Mouse (Mus musculus) cerebellum, adult 2 months (tissue): ENCODE results near the gene Metrnl. TPM values are rescaled to one million over a fixed set of nuclear protein-coding genes. Genes with fewer than 3 reads are reported as not detected.

ENCODE experiments used
- DNase-seq, 2 experiments: peaks; one replicate each; pipeline ENCODE4 v3.0.0; 2021
- H3K27ac ChIP-seq: fragments of 200-500 bp; 2 replicates; pipeline ENCODE4 v1.5.1; 2012; ENCODE audit warnings: low read length, control low read depth, inconsistent platforms; ENCODE audit not compliant: insufficient read depth
- H3K27me3 ChIP-seq: fragments of 200-500 bp; 2 replicates; pipeline ENCODE4 v1.6.1; 2012; ENCODE audit warnings: inconsistent platforms, mild to moderate bottlenecking, low read length, moderate library complexity; ENCODE audit not compliant: control insufficient read depth, insufficient read depth
- H3K4me1 ChIP-seq: fragments of 200-500 bp; 2 replicates; pipeline ENCODE4 v1.6.1; 2011; ENCODE audit warnings: low read length; ENCODE audit not compliant: control insufficient read depth, insufficient read depth
- H3K4me3 ChIP-seq: fragments of 200-500 bp; replicated peaks from 2 replicates; pipeline ENCODE3; 2011; ENCODE audit warnings: mild to moderate bottlenecking, low read depth, low read length, control low read depth; ENCODE audit not compliant: insufficient read depth
- CTCF ChIP-seq: fragments of 200-500 bp; IDR thresholded peaks from 2 replicates; pipeline ENCODE4 v1.5.1; 2011; ENCODE audit warnings: low read depth, mild to moderate bottlenecking, control low read depth, low read length, moderate library complexity, borderline replicate concordance; ENCODE audit not compliant: insufficient read depth
- POLR2A ChIP-seq: fragments of 200-500 bp; IDR thresholded peaks from 2 replicates; pipeline ENCODE4 v1.6.1; 2011; ENCODE audit warnings: low read length, control low read depth, borderline replicate concordance; ENCODE audit not compliant: insufficient read depth
- WGBS: fragments of 180-500 bp; shearing (Covaris S2); methylation state at CpG from one replicate; pipeline ENCODE4 v1.1.7; 2018; 5-methylcytosine and 5-hydroxymethylcytosine counted together
- polyA plus RNA-seq: library from polyadenylated mRNA; depleted of rRNA; stranded (reverse); fragments of >200 nt; gene quantifications from 2 replicates; pipeline ENCODE4 v1.2.3, GENCODE M21; 2012

Gene Metrnl
- polyA plus RNA-seq, 1 experiment = 13.2 TPM

- DNase-seq = no peak
- 72% methylated on average over 5 of the region's 5 CpGs for WGBS
- H3K27me3 ChIP-seq = no peaks in the 10 kb centered on the region
These were observed 14.7 kb upstream of the Metrnl start for GRCm38 (mm10) chr11:121686674-121687073.

DNA sequence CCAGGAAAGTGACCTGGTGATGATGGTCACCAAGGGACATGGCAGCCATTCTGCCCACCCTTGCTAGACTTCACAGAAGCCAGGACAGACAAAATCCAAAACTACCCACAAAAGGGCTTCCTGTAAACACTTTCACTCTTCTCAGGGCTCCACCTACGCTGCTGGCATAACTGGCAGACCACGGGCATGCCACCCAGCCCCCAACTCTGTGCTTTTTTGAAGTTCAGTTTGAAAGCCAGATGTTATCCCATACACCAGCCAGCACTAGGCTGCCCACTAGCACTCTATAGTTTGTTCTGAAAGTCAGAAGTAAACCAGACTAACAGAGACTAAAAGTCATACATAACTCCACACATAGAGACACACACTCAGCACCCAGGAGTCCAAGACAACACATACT is 13.3 kb upstream of the Metrnl start:
- DNase-seq = no peak
- H3K27ac ChIP-seq = no peak overlapping the region
- 84% methylated on average over 2 of the region's 2 CpGs for WGBS
- H3K4me1 ChIP-seq = no peaks in the 10 kb centered on the region
- no peaks in the 10 kb centered on the region for H3K27me3 ChIP-seq
- no peak for TF ChIP-seq CTCF
- TF ChIP-seq POLR2A = no peak
- no peak overlapping the region for H3K4me3 ChIP-seq

More at GRCm38 (mm10) chr11:121686674-121687073, 14.7 kb upstream of the Metrnl start:
- Histone ChIP-seq H3K4me3 (no peak overlapping the region), H3K27ac (no peak overlapping the region), H3K4me1 (no peaks in the 10 kb centered on the region)
- no peak for TF ChIP-seq CTCF
- no peak for TF ChIP-seq POLR2A

DNA sequence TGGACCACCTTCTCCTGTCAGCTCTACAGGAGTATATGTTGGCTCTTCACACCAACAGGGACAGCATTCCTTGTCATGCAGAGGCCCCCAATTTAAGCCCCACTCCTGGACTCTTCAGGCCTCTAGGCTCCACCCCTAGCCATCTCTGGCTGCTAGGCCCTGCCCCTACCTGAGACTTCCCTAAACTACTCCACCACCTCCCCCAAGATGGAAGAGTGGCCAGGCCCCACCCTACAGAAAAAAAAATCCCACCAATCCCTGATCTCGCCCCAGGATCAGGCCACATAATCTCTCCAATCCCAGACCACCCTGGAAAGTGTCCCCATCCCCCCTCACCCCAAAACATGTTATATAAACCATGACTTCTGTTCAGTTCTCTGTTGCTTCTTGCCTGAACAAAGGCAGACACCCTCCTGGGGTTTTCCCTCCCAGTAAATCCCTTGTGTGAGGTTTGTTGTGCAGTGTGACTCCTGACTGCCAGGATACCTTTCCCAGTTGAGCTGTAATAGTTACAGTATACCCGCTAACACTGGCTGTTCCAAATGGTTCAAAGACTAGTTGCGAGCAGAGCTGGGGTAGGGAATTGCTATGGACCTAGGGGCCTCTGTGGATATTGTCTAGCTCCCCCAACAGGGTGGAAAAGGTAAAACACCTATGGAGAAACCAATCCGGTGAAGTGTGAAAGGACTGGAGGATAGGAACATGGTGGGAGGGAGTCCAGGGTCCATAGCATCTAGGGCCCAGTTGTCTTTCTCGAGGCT is 5.9 kb upstream of the Metrnl start:
- TF ChIP-seq CTCF (no peak), POLR2A (no peak)
- Histone ChIP-seq H3K4me3 (no peak overlapping the region), H3K4me1 (no peaks in the 10 kb centered on the region), H3K27ac (no peak overlapping the region), H3K27me3 (no peaks in the 10 kb centered on the region)
- DNase-seq = no peak
- WGBS = 93% methylated on average over 5 of the region's 5 CpGs

GRCm38 (mm10) chr11:121697271-121697670 is 4.1 kb upstream of the Metrnl start:
- TF ChIP-seq POLR2A = no peak
- TF ChIP-seq CTCF = no peak
- no peak overlapping the region for H3K4me3 ChIP-seq
- H3K27ac ChIP-seq = no peak overlapping the region
- H3K27me3 ChIP-seq = no peaks in the 10 kb centered on the region
- WGBS = 89% methylated on average over 4 of the region's 4 CpGs
- no peak for DNase-seq
- H3K4me1 ChIP-seq = no peaks in the 10 kb centered on the region

- H3K4me1 ChIP-seq = no peaks in the 10 kb centered on the region
- no peak overlapping the region for H3K4me3 ChIP-seq
- TF ChIP-seq CTCF (no peak), POLR2A (no peak)
- no peak for DNase-seq
- no peaks in the 10 kb centered on the region for H3K27me3 ChIP-seq
- H3K27ac ChIP-seq = no peak overlapping the region
- WGBS = 88% methylated on average over 5 of the region's 5 CpGs
These were observed 2.9 kb upstream of the Metrnl start for GRCm38 (mm10) chr11:121698381-121698955.

GRCm38 (mm10) chr11:121702111-121702894 is 959 bp downstream of the Metrnl start:
- DNase-seq = peak; percentile 82
- under 1% methylated on average over 67 of the region's 69 CpGs for WGBS
- H3K4me1 ChIP-seq = no peaks in the 10 kb centered on the region
- TF ChIP-seq POLR2A (no peak), CTCF (no peak)
- H3K27me3 ChIP-seq = no peaks in the 10 kb centered on the region
- peak overlapping the region; percentile 56 for H3K4me3 ChIP-seq
- H3K27ac ChIP-seq = no peak overlapping the region

GRCm38 (mm10) chr11:121702895-121703618 is 1.7 kb downstream of the Metrnl start:
- Histone ChIP-seq H3K27me3 (no peaks in the 10 kb centered on the region), H3K4me3 (peak overlapping the region; percentile 56), H3K4me1 (no peaks in the 10 kb centered on the region), H3K27ac (no peak overlapping the region)
- DNase-seq = peak; percentile 19 to 29
- TF ChIP-seq CTCF (no peak), POLR2A (no peak)
- WGBS = under 1% methylated on average over 40 of the region's 40 CpGs
